Mouse (Mus musculus) heart, embryonic 12.5 days (tissue): ENCODE measurements at regions not wholly inside any gene's neighbourhood (a gene's known extent, or its start where the extent isn't known, plus 50 kb on each side); places are given as distances from the start of the nearest gene placed in this dataset.
A peak's percentile ranks its signal among the peaks of the same experiment; 100 is the strongest.

Experiments used
- ATAC-seq: fragments of 200-750 bp; cut with Nextera tagmentation; 2 replicates; pipeline ENCODE4 v1.8.0; 2017; ENCODE audit warnings: moderate TSS enrichment, moderate library complexity; ENCODE audit not compliant: insufficient number of reproducible peaks, low FRiP score
- H3K27ac ChIP-seq: fragments of 300-500 bp; sonication (generic); 2 replicates; pipeline ENCODE4 v1.5.1; 2016; ENCODE audit warnings: mild to moderate bottlenecking, moderate library complexity; ENCODE audit not compliant: poor library complexity, severe bottlenecking
- H3K27me3 ChIP-seq: fragments of 300-500 bp; sonication (generic); replicated peaks from 2 replicates; pipeline ENCODE4 v1.6.1; 2016; ENCODE audit warnings: mild to moderate bottlenecking, moderate library complexity
- H3K36me3 ChIP-seq: fragments of 300-500 bp; sonication (generic); 2 replicates; pipeline ENCODE4 v1.6.1; 2016; ENCODE audit warnings: mild to moderate bottlenecking, moderate library complexity
- H3K4me1 ChIP-seq: fragments of 300-500 bp; sonication (generic); replicated peaks from 2 replicates; pipeline ENCODE4 v1.6.1; 2016; ENCODE audit warnings: mild to moderate bottlenecking
- H3K4me2 ChIP-seq: fragments of 300-500 bp; sonication (generic); 2 replicates; pipeline ENCODE4 v1.6.1; 2016; ENCODE audit warnings: mild to moderate bottlenecking, moderate library complexity
- H3K4me3 ChIP-seq: fragments of 300-500 bp; sonication (generic); 2 replicates; pipeline ENCODE4 v1.5.1; 2016; ENCODE audit warnings: mild to moderate bottlenecking
- H3K9ac ChIP-seq: fragments of 300-500 bp; sonication (generic); 2 replicates; pipeline ENCODE4 v1.6.1; 2016; ENCODE audit warnings: mild to moderate bottlenecking, moderate library complexity
- H3K9me3 ChIP-seq: fragments of 300-500 bp; sonication (generic); replicated peaks from 2 replicates; pipeline ENCODE4 v1.6.1; 2016; ENCODE audit warnings: mild to moderate bottlenecking, moderate library complexity
- WGBS: fragments of 180-500 bp; shearing (Covaris S2); methylation state at CpG from one replicate; pipeline ENCODE4 v1.1.7; 2016; 5-methylcytosine and 5-hydroxymethylcytosine counted together

- no peak for ATAC-seq
- peaks cover 11% of the 10 kb centered on the region for H3K4me1 ChIP-seq
- H3K4me3 ChIP-seq, result no peak overlapping the region
- H3K36me3 ChIP-seq, result no peaks in the 10 kb centered on the region
- H3K9ac ChIP-seq, result no peak overlapping the region
- H3K27me3 ChIP-seq, result no peaks in the 10 kb centered on the region
- WGBS, result 91% methylated on average over 4 of the region's 4 CpGs
- H3K4me2 ChIP-seq, result no peak overlapping the region
- H3K27ac ChIP-seq, result no peak overlapping the region
- no peaks in the 10 kb centered on the region for H3K9me3 ChIP-seq
Observed at GRCm38 (mm10) chr14:46313064-46313463, 66.2 kb upstream of the Gm15217 start.

- Histone ChIP-seq H3K4me3 (no peak overlapping the region), H3K27ac (no peak overlapping the region), H3K9me3 (no peaks in the 10 kb centered on the region), H3K4me1 (peaks cover 11% of the 10 kb centered on the region), H3K9ac (no peak overlapping the region), H3K27me3 (no peaks in the 10 kb centered on the region), H3K4me2 (no peak overlapping the region), H3K36me3 (no peaks in the 10 kb centered on the region)
- no peak for ATAC-seq
- 74% methylated on average over 5 of the region's 5 CpGs for WGBS
Observed at GRCm38 (mm10) chr14:46316521-46316920, 62.7 kb upstream of the Gm15217 start.

GRCm38 (mm10) chr14:46317406-46318045, 61.7 kb upstream of the Gm15217 start:
- no peak overlapping the region for H3K27ac ChIP-seq
- H3K9ac ChIP-seq, result no peak overlapping the region
- no peaks in the 10 kb centered on the region for H3K27me3 ChIP-seq
- peak overlapping the region; percentile 23; the same call in 1 of the 2 replicates for H3K4me2 ChIP-seq
- 35% methylated on average over 16 of the region's 16 CpGs for WGBS
- no peak; the same call in 1 of the 2 replicates for ATAC-seq
- no peaks in the 10 kb centered on the region for H3K9me3 ChIP-seq
- no peaks in the 10 kb centered on the region for H3K36me3 ChIP-seq
- no peak overlapping the region for H3K4me3 ChIP-seq
- peaks cover 11% of the 10 kb centered on the region for H3K4me1 ChIP-seq

GRCm38 (mm10) chr14:46328064-46328463, 51.1 kb upstream of the Gm15217 start:
- Histone ChIP-seq H3K9ac (no peak overlapping the region), H3K36me3 (no peaks in the 10 kb centered on the region), H3K9me3 (no peaks in the 10 kb centered on the region), H3K27me3 (no peaks in the 10 kb centered on the region), H3K27ac (no peak overlapping the region), H3K4me3 (no peak overlapping the region), H3K4me1 (no peaks in the 10 kb centered on the region), H3K4me2 (no peak overlapping the region)
- no peak for ATAC-seq
- WGBS, result 75% methylated on average over 3 of the region's 3 CpGs
